Mouse (Mus musculus): ENCODE results near the gene Ier5. TPM values are rescaled to one million over a fixed set of nuclear protein-coding genes. Genes with fewer than 3 reads are reported as not detected.

Gene Ier5
- total RNA-seq (2017) = 10.0 and 14.7 TPM in 2 replicates

GRCm38 (mm10) chr1:155099280-155099848 is at the start of gene Ier5:
TSS of gene Ier5 (minus strand) at chr1:155099636.
- ATAC-seq (replicated peaks; ENCODE audit: low read depth, poor library complexity, severe bottlenecking) = peak; percentile 80

- peak; percentile 20; the same call in 1 of the 2 replicates for ATAC-seq (replicated peaks; ENCODE audit: low read depth, poor library complexity, severe bottlenecking)
Observed at GRCm38 (mm10) chr1:155147228-155147627, 47.8 kb upstream of the Ier5 start.

- ATAC-seq (replicated peaks; ENCODE audit: low read depth, poor library complexity, severe bottlenecking) = peak; percentile 87
Observed at GRCm38 (mm10) chr1:155146572-155146980, 47.1 kb upstream of the Ier5 start, which contains the start of gene Mr1. TSS of gene Mr1 (minus strand) at chr1:155146814.

GRCm38 (mm10) chr1:155145620-155146019 is 46.2 kb upstream of the Ier5 start:
- peak; percentile 75 for ATAC-seq (replicated peaks; ENCODE audit: low read depth, poor library complexity, severe bottlenecking)

GRCm38 (mm10) chr1:155140076-155140475 is 40.6 kb upstream of the Ier5 start:
- peak; percentile 94 for ATAC-seq (replicated peaks; ENCODE audit: low read depth, poor library complexity, severe bottlenecking)

- ATAC-seq (replicated peaks; ENCODE audit: low read depth, poor library complexity, severe bottlenecking) = 0 out of 2 replicates have a peak, but pooled peaks have one; percentile 28
Observed at GRCm38 (mm10) chr1:155138795-155139194, 39.4 kb upstream of the Ier5 start.

- ATAC-seq (replicated peaks; ENCODE audit: low read depth, poor library complexity, severe bottlenecking) = no peak
Observed at GRCm38 (mm10) chr1:155134866-155135265, 35.4 kb upstream of the Ier5 start.

GRCm38 (mm10) chr1:155127429-155127934 is 28.0 kb upstream of the Ier5 start:
- no peak for ATAC-seq (replicated peaks; ENCODE audit: low read depth, poor library complexity, severe bottlenecking)

GRCm38 (mm10) chr1:155126716-155127115 is 27.3 kb upstream of the Ier5 start:
- no peak for ATAC-seq (replicated peaks; ENCODE audit: low read depth, poor library complexity, severe bottlenecking)

GRCm38 (mm10) chr1:155124397-155124796 is 25.0 kb upstream of the Ier5 start:
- ATAC-seq (replicated peaks; ENCODE audit: low read depth, poor library complexity, severe bottlenecking) = no peak

GRCm38 (mm10) chr1:155121977-155122939 is 22.8 kb upstream of the Ier5 start:
- no peak for ATAC-seq (replicated peaks; ENCODE audit: low read depth, poor library complexity, severe bottlenecking)

GRCm38 (mm10) chr1:155119719-155120118 is 20.3 kb upstream of the Ier5 start:
- 0 out of 2 replicates have a peak, but pooled peaks have one; percentile 32 for ATAC-seq (replicated peaks; ENCODE audit: low read depth, poor library complexity, severe bottlenecking)

- peak; percentile 50; the same call in 1 of the 2 replicates for ATAC-seq (replicated peaks; ENCODE audit: low read depth, poor library complexity, severe bottlenecking)
Observed at GRCm38 (mm10) chr1:155113946-155114345, 14.5 kb upstream of the Ier5 start.

GRCm38 (mm10) chr1:155112875-155113274 is 13.4 kb upstream of the Ier5 start:
- no peak for ATAC-seq (replicated peaks; ENCODE audit: low read depth, poor library complexity, severe bottlenecking)

- no peak for ATAC-seq (replicated peaks; ENCODE audit: low read depth, poor library complexity, severe bottlenecking)
Observed at GRCm38 (mm10) chr1:155112118-155112517, 12.7 kb upstream of the Ier5 start.

- ATAC-seq (replicated peaks; ENCODE audit: low read depth, poor library complexity, severe bottlenecking) = no peak
Observed at GRCm38 (mm10) chr1:155111491-155111890, 12.1 kb upstream of the Ier5 start.

GRCm38 (mm10) chr1:155109387-155110350 is 10.2 kb upstream of the Ier5 start:
- ATAC-seq (replicated peaks; ENCODE audit: low read depth, poor library complexity, severe bottlenecking) = no peak

GRCm38 (mm10) chr1:155108412-155108811 is 9.0 kb upstream of the Ier5 start:
- no peak for ATAC-seq (replicated peaks; ENCODE audit: low read depth, poor library complexity, severe bottlenecking)

GRCm38 (mm10) chr1:155107843-155108242 is 8.4 kb upstream of the Ier5 start:
- no peak for ATAC-seq (replicated peaks; ENCODE audit: low read depth, poor library complexity, severe bottlenecking)

GRCm38 (mm10) chr1:155106310-155106709 is 6.9 kb upstream of the Ier5 start:
- ATAC-seq (replicated peaks; ENCODE audit: low read depth, poor library complexity, severe bottlenecking) = peak; percentile 46; the same call in 1 of the 2 replicates

All from common myeloid progenitor, adult 5-6 weeks (primary cell).